Mouse (Mus musculus): ENCODE results near the gene Asb8.

The Asb8 gene

GRCm38 (mm10) chr15:98165525-98165924 is at the start of gene Asb8:
Asb8 (minus strand) TSS chr15:98165625.
- DNase-seq: no peak

- peak; percentile 30 for DNase-seq
Observed at GRCm38 (mm10) chr15:98214130-98214529, 48.7 kb upstream of the Asb8 start.

- DNase-seq: peak; percentile 52
Observed at GRCm38 (mm10) chr15:98213336-98213870, 48.0 kb upstream of the Asb8 start.

DNA sequence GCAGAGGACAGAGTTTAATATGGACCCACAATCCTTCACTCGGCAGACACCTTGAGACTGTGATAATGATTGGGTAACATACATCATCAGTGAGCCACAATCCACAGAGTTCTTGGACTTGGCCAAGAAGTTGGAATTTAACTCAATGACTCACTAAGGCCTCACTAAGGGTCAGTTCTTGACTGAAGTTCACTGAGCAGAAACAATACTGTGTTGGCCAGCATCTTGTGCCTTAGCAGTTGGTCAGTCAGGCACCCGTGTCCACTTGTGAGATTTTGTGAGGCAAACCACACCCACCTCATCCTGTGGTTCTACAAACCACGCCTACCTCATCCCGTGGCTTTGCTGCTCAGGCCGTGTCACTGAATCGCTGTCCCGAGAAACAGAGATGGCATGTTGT is 44.3 kb upstream of the Asb8 start:
- no peak for DNase-seq

DNA sequence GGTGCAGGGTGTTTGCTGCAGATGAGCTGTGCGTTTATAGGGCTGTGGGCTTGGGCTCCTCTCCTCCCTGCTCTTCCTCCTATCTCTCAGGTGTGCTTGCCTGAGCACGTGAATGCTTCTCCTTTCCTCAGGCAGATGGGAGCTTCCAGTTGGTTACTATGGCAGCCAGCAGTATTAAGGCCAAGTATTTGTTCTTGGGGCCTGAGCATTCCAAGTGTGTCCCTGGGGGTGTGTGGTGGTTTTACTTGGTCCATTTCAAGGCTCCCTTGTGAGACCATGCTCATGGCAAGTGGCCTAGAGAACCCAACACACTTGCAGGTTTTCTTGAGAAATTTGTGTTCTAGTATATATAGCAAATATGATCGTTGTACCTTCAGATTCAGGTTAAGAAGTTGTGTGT is 30.0 kb upstream of the Asb8 start, which contains the start of gene Olfr288:
Gene Olfr288 (minus strand): TSS at position 101 of the 400 bp plus-strand sequence.
- no peak for DNase-seq

DNA sequence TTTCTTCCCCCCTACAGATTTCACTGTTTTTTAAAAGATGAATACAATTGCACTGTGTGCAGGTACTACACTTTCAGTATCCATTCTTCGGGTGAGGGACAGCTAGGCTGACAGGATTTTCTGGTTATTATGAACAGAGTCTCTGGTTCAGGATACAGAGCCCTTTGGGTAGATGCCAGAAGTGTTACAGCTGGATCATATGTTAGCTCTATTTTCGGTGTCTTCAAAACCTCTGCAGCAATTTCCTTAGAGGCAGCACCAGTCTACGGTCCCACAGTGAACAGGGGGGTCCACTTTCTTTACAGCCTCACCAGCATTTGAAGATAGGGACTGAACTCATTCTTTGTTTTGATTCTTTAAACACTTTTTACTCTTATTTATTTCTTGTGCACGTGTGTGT is 19.0 kb upstream of the Asb8 start:
- DNase-seq: no peak

- DNase-seq: no peak
Observed at GRCm38 (mm10) chr15:98181856-98182570, 16.6 kb upstream of the Asb8 start.

GRCm38 (mm10) chr15:98181132-98181711 is 15.8 kb upstream of the Asb8 start:
- peak; percentile 96 for DNase-seq

DNA sequence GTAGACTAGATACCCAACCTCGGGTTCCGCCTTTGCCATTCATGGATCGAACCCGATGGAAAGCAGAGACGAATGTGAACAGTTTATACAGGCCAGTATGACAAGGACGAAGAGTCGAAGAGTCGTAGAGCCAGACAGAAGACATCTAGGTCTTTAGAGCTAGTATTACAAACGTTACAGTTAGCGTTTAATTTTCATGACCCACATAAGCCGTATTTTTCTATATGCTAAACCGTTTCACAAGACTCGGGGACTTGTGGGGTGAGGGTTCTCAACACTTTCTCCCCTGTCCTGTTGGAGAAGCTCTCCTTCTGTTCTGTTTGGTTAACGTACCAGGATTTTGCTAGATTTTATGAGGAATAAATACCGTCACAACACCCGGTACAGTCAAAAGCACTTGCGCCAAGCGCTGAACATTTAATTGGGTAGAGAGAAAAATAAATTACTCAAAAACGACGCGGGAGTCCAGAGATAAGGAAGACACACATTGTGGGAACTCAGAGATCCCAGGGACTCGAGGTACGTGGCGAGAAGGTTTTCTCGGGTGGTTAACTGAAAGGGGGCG is 15.2 kb upstream of the Asb8 start:
- no peak for DNase-seq

GRCm38 (mm10) chr15:98177320-98177719 is 11.9 kb upstream of the Asb8 start:
- DNase-seq: no peak

- peak; percentile 68 for DNase-seq
Observed at GRCm38 (mm10) chr15:98173821-98174220, 8.4 kb upstream of the Asb8 start.

DNA sequence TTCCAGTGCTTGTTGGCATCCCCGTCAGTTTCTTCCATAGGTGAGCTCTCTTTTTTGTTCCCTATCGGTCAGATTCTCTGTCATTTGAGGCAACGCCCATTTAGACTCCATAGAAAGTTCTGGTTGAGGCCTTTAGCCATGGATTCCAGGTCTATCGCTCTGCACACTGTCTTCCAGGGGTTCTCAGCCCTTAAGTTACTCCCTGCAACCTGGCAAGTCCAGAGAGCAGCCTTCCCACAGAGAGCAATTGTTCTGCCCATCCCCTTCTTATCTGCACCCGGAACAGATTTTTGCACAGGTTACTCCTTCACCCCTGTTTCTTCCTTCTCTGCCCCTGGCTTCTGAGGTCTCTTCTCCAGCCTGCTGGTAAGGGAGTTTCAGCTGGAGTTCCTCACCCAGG is 6.7 kb upstream of the Asb8 start:
- no peak for DNase-seq

DNA sequence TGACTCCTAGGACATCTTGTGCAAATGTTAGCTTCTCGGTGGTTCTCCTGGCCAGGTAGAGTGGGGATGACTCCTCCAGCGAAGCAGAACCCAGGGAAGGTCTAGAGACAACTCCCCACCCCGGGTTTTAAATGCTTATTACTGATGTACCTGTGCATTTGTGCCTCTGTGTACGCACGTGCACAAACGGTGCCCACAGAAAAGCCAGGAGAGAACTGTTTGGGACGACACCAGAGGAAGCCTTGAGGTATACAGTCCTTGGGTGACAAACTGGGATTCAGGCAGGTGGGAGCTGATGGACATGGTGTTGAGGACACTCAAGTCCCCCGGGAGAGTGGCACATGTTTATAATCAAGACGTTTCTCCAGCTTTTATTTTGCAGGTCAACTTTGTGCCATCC is 5.5 kb upstream of the Asb8 start:
- DNase-seq: no peak

GRCm38 (mm10) chr15:98170365-98170764 is 4.9 kb upstream of the Asb8 start:
- no peak for DNase-seq

DNA sequence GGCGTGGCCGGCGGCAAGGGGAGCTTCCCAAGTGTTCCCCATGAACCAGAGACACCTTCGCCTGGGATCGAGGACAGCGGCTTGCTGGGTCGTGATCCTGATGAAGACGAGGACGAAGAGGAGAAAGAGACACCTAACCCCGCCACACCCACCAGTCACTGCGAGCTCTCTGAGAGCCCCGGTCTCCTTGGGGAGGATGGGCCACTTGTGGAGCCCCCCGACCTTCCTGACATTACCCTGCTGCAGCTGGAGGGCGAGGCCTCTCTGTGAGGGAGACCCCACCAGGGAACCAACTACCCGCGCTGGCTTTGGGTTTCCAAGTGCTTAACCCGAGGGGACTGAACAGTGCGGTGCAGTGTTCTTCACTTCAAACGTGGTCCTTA is 3.2 kb upstream of the Asb8 start:
- no peak for DNase-seq

DNA sequence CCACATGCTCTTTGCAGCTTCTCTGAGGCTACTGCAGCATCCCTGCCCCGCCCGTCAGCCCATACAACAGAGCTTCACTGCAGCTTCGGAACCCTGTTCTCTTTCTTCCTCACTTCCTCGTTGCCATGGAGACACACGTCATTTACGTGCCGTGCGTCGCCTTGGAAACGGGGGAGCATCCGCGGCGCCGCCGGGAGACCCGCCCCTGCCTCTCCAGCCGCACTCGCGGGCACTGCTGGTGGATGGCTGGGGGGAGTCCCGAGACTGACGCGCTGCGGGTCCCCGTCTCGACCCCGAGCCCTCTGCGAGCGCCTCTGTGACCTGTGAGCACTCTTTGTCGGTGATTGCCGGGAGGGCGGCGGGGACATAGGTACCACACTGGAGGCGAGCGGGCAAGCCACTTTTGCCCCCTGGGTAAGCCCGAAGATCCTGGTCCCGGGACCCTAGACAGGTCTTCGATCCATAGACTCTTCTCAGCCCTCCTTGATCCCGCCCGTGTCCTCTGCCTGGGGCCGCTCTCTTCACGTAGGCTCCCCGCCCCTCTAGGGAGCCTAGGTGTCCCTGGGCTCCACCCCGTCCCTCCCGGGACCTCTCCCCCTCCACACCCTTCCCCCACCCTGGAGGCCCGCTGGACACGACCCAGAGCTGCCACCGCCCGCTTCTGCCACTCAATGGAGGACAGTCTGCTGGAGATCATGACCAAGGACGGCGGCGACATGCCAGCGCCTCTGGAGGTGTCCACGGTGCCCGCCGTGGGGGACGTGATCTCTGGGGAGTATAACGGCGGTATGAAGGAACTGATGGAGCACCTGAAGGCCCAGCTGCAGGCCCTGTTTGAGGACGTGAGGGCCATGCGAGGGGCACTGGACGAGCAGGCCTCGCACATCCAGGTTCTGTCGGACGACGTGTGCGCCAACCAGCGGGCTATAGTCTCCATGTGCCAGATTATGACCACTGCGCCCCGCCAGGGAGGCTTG is 2.5 kb upstream of the Asb8 start:
- DNase-seq: peak; percentile 75

DNA sequence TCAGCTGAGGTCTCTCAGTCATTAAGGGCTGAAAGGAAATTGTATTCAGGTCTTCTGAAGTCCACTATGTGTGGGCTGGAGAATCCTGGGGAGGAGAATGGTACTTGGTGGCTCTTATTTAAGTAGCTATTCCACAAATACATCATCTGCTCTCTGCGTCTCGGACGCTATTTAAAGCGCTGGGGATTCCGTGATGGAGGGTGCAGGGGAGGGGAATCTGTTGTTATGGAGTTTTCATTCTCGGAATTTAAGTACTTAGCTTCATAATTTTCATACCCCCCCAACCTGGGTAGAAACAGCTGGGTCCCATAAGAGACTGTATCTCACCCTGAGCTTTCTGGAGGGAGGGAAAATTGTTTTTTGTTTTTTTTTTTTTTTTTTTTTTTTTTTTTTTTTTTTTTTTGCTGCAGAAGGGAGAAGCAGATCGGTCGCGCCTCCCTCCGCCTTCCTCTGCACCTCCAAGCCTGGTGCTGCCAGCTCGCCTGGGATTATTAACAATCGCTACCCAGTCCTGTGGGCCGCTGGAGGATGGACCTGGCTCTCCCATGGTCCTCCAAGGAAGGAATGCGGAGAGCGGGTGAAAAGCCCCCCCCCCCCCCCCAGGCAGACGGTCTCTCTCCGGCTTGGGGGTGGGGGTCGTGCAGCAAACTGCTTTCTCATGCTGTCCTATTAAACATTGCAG is 1.7 kb upstream of the Asb8 start, which contains the start of gene Ccdc184:
Gene Ccdc184 (plus strand): TSS at position 196 of the 682 bp plus-strand sequence.
- no peak for DNase-seq

DNA sequence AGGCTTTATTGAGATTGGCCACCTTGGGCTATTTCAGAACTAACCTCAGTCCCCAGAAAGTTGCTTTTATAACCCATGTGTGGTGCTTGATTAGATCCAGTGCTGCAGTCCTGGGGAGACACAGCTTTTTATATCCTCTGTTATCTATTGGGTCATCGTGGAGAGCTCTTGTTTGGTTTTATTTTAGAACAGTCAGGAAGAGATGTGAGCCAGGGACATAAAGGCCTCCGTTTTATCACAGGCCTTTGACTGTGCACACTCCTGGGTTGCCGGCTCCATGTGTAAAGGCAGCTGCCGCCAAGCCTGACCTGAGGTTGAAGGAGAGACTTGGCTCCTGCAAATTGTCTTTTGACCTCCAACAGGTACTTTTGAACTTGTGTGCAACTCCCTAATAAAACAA is 2.9 kb downstream of the Asb8 start:
- peak; percentile 16 for DNase-seq

DNA sequence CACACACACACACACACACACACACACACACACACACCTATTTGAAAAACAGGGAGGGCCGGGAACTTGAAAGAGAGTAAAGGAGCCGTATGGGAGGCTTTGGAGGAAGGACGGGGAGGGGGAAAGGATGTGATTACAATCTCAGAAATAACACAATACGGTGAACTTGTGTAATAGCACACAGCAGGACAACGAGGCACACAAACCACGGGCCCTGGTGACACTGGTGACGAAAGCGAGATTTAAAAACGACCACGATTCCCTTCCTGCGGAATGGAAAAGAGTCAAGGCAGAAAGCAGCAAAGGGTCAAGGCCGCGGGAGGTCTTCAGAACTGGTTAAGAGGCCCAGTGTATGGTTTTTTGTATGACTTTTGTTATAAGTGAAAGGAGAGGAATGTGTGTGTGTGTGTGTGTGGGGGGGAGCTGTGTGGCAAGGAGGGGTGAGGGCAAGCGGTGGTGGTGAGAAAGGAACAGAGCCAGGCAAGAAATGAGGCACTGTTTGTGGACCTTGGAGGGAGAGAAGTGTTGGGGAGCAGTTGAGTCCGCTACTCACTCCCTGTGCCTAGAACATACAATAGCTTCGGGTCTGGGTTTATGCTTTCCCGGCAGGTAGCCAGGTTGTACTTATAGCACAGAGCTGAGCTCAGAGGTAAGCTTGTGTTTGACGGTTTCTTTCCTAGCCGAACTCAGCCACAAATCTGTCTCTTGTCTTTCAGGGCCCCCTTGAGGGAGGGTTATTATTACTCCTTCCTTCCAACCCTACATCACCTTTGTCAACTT is 4.2 kb downstream of the Asb8 start:
- DNase-seq: peak; percentile 13

DNA sequence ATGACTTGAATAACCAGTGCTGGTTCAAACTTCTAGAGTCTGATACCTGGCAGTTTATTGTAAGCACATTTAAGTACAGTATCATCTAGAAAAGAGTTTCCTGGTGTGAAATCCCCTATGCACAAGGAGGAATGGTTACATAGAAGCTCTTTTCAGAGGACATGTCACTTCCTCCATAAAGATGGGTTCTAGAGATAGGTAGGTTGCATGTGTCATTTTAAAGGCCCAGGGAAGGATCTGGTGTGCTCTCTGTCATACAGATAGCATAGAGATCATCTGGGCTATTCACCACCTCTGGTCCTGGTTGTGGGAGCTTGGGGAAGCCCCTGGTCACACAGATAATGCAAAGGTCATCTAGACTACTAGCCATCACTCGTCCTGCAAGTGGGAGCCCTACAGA is 8.2 kb downstream of the Asb8 start:
- no peak for DNase-seq

DNA sequence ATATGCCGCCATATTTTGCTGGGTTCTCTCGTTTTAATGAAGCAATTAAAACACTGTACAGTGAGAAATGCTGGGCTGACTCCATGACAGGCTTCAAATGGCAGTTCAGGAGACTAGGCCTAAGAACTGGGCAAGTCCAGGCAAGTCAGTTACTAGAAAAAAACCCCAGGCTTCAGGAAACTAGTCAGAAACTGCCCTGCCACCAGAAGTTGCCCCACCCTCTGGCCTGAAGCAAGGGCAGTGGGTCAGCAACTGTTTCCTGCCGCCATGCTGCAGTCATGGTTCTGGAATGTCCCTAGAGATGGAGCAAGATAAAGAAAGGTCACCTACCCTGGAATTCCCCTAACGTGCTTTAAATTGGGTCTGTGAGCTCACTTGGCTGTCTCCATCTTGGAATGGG is 9.5 kb downstream of the Asb8 start:
- no peak for DNase-seq

Data from lung, postnatal 36 days (tissue).